Mouse (Mus musculus) heart, embryonic 13.5 days (tissue): ENCODE results near the gene Gm20498. TPM values are rescaled to one million over a fixed set of nuclear protein-coding genes. Genes with fewer than 3 reads are reported as not detected.
"Not testable (repeated sequence)": the region's sequence is repeated elsewhere in the genome, so short reads cannot be mapped to it uniquely, and the experiment has no call there.

Experiments used
- ATAC-seq: fragments of 200-750 bp; cut with Nextera tagmentation; 2 replicates; pipeline ENCODE4 v1.8.0; 2017; ENCODE audit warnings: moderate TSS enrichment; ENCODE audit not compliant: insufficient number of reproducible peaks, low FRiP score, low TSS enrichment; ENCODE audit errors: extremely low read depth
- H3K27ac ChIP-seq: fragments of 300-500 bp; sonication (generic); replicated peaks from 2 replicates; pipeline ENCODE4 v1.5.1; 2015; ENCODE audit warnings: moderate library complexity, mild to moderate bottlenecking, inconsistent platforms
- H3K27me3 ChIP-seq: fragments of 300-500 bp; sonication (generic); replicated peaks from 2 replicates; pipeline ENCODE4 v1.6.1; 2015; ENCODE audit warnings: mild to moderate bottlenecking, inconsistent platforms
- H3K36me3 ChIP-seq: fragments of 300-500 bp; sonication (generic); 2 replicates; pipeline ENCODE4 v1.6.1; 2015; ENCODE audit warnings: mild to moderate bottlenecking, inconsistent platforms
- H3K4me1 ChIP-seq: fragments of 300-500 bp; sonication (generic); 2 replicates; pipeline ENCODE4 v1.6.1; 2015; ENCODE audit warnings: inconsistent platforms
- H3K4me2 ChIP-seq: fragments of 300-500 bp; sonication (generic); 2 replicates; pipeline ENCODE4 v1.6.1; 2015; ENCODE audit warnings: inconsistent platforms, mild to moderate bottlenecking, moderate library complexity
- H3K4me3 ChIP-seq: fragments of 300-500 bp; sonication (generic); 2 replicates; pipeline ENCODE4 v1.5.1; 2015; ENCODE audit warnings: moderate library complexity, mild to moderate bottlenecking, inconsistent platforms
- H3K9ac ChIP-seq: fragments of 300-500 bp; sonication (generic); 2 replicates; pipeline ENCODE4 v1.6.1; 2015; ENCODE audit warnings: inconsistent platforms, mild to moderate bottlenecking, moderate library complexity
- H3K9me3 ChIP-seq: fragments of 300-500 bp; sonication (generic); 2 replicates; pipeline ENCODE4 v1.6.1; 2016; ENCODE audit warnings: inconsistent platforms
- WGBS: fragments of 180-500 bp; shearing (Covaris S2); methylation state at CpG from one replicate; pipeline ENCODE4 v1.1.7; 2015; ENCODE audit warnings: mixed read lengths; 5-methylcytosine and 5-hydroxymethylcytosine counted together
- polyA plus RNA-seq: library from polyadenylated mRNA; unstranded; fragments of >200 nt; fragmentation: Nextera tagmentation; extraction: Ambion mirVana; gene quantifications from 2 replicates; pipeline ENCODE4 v1.2.1, GENCODE M21; 2015

Gm20498 gene
- polyA plus RNA-seq, 1 experiment from 2014 or later: 20.9 TPM

DNA sequence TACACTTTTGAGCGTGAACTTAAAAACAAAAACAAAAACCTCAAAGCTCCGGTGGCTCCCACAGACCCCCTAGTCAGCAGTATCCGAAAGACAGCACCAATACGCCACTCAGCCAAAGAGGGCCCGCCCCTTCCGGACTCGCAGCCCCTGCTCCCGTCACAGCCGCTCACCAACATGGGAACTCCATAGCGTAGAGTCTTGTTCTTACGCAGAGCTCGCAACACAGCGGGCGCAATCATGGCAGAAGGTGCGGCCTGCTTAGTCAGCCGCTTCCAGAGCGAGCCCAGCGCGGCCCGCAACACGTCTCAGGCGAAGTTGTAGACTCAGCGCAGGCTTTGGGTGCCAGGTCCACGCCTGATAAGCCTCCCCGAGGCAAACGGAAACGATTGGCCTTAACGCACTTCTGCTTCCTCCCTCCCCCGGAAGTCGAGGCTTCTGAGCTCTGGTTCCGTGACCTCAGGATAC, 47.9 kb downstream of the Gm20498 start, which contains the start of gene Cox16:
TSS of gene Cox16 (minus strand) at position 401 of the 465 bp plus-strand sequence.
- Histone ChIP-seq H3K4me2 (peak within 1 kb of the TSS; percentile 83), H3K4me1 (peaks cover 5% of the 10 kb centered on the region; the same call in 1 of the 2 replicates), H3K36me3 (0 out of 2 replicates have a peak, but pooled peaks cover under 1% of the 10 kb centered on the region), H3K9me3 (no peaks in the 10 kb centered on the region), H3K27me3 (no peaks in the 10 kb centered on the region), H3K27ac (peak within 1 kb of the TSS; percentile 95), H3K4me3 (peak within 1 kb of the TSS; percentile 79), H3K9ac (peak within 1 kb of the TSS; percentile 88)
- ATAC-seq: peak; percentile 91
- WGBS: 2% methylated on average over 31 of the region's 31 CpGs

DNA sequence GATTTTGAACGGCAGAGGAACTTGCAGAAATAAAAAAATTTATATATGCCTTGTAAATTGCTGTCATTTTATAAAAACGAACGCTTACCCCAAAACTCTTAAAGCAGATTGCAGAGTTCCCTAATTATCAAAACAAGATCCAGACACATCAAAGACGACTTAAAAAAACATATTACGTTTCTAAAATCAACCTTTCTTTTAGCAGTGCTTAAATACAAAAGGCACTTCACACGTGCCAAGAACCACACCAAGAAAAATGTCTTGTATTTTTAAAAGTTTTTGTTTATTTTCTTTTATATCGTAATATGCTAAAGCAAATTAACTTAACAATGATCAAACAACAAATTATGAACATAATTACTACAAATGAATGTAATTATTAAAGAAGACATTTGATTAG, 48.5 kb downstream of the Gm20498 start:
- H3K4me3 ChIP-seq: peak overlapping the region; percentile 79
- WGBS: 2% methylated on average over 7 of the region's 7 CpGs

DNA sequence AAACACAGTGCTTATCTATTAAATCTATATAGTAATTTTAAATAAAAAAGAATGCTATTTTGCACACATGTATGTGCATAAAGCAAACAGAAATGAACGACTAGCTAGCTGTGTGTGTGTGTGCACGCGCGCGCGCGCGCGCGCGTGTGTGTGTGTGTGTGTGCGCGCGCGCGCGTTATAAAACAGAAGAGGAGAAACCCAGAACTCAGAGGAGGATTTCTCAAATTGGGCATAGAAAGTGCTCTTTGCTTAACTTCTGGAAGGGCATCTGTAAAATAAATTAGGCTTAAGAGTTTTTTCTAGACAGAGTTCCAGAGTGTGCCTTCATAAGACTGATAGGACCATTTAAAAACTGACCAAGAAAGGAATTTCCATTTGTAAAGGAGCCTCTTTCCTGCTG, 49.0 kb downstream of the Gm20498 start:
- Histone ChIP-seq H3K27ac (peak overlapping the region; percentile 49; the same call in 1 of the 2 replicates), H3K9ac (peak overlapping the region; percentile 65), H3K4me3 (peak overlapping the region; percentile 79), H3K4me1 (peaks cover 5% of the 10 kb centered on the region; the same call in 1 of the 2 replicates), H3K27me3 (no peaks in the 10 kb centered on the region), H3K9me3 (no peaks in the 10 kb centered on the region), H3K4me2 (peak overlapping the region; percentile 83), H3K36me3 (0 out of 2 replicates have a peak, but pooled peaks cover 2% of the 10 kb centered on the region)
- ATAC-seq: no peak
- 45% methylated on average over 17 of the region's 17 CpGs for WGBS

More for the DNA sequence above, 48.5 kb downstream of the Gm20498 start:
- no peak for ATAC-seq
- H3K9me3 ChIP-seq: no peaks in the 10 kb centered on the region
- H3K9ac ChIP-seq: peak overlapping the region; percentile 88
- H3K27ac ChIP-seq: peak overlapping the region; percentile 95
- H3K4me2 ChIP-seq: peak overlapping the region; percentile 83
- H3K36me3 ChIP-seq: 0 out of 2 replicates have a peak, but pooled peaks cover 2% of the 10 kb centered on the region
- H3K27me3 ChIP-seq: no peaks in the 10 kb centered on the region
- H3K4me1 ChIP-seq: peaks cover 5% of the 10 kb centered on the region; the same call in 1 of the 2 replicates

DNA sequence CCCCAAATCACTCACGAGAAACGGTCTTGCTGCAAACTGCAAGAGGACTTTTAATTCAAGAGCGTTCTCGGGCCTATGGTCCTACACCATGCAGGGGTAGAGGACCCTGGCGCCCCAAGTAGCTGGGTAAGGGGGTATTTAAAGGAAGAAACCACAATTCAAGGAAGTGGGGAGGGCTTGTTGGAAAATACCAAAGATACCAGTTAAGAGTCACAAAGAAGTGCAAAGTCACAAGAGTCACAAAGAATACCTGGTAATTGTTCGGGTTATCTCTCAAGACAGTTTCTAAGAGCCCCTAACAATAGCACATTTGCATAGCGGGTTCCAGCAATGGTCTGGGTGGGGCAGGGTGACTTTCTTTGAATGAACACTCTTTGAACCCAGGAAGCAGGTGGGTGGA, 73.7 kb downstream of the Gm20498 start:
- WGBS: 86% methylated on average over 7 of the region's 7 CpGs
- not testable (repeated sequence) for H3K4me1 ChIP-seq, H3K9ac ChIP-seq, ATAC-seq, H3K4me2 ChIP-seq, H3K27ac ChIP-seq, H3K4me3 ChIP-seq, H3K27me3 ChIP-seq
- Histone ChIP-seq H3K9me3 (peaks cover 27% of the 10 kb centered on the region), H3K36me3 (peaks cover 15% of the 10 kb centered on the region)

DNA sequence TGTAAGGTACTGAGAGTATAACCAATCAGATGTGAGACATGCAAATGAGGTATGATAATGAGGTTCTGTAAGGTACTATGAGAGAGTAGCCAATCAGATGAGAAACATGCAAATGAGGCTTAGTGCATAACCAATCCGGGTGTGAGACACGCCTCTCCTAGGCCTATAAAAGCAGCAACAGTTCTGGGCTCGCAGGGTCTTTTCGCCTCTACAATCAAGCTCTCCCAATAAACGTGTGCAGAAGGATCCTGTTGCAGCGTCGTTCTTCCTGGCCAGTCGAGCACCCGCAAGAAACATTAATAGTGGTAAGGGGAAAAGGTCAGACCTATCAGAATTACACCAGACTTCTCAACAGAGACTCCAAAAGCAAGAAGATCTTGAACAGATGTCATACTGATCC, 93.7 kb downstream of the Gm20498 start:
- not testable (repeated sequence) for H3K36me3 ChIP-seq, ATAC-seq, H3K9ac ChIP-seq, H3K27me3 ChIP-seq, H3K4me2 ChIP-seq, H3K9me3 ChIP-seq, H3K4me1 ChIP-seq, H3K27ac ChIP-seq, H3K4me3 ChIP-seq
- 90% methylated on average over 9 of the region's 9 CpGs for WGBS

DNA sequence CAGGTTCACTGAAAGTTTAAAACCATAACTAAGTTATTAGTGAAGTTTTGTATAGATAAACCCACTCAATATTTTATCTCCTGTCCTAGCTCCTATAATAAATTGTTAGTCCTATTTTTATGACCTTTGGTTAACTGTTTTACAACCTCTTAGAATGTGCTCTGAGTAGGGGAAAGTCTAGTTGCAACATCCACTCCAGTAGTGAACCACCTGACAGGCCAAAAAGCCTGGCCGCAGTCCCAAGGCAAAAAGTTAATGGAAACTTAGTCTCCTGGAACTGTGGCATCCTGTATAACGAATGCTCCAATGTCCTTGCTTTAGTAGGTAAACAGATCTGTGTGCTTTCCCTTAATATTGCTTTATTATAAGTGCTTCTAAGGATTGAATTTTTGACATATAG, 97.9 kb downstream of the Gm20498 start:
- not testable (repeated sequence) for H3K4me3 ChIP-seq, H3K4me1 ChIP-seq, H3K4me2 ChIP-seq, H3K27me3 ChIP-seq, H3K9me3 ChIP-seq, H3K9ac ChIP-seq, H3K27ac ChIP-seq, ATAC-seq
- WGBS: 87% methylated on average over 2 of the region's 2 CpGs
- H3K36me3 ChIP-seq: peaks cover 14% of the 10 kb centered on the region

DNA sequence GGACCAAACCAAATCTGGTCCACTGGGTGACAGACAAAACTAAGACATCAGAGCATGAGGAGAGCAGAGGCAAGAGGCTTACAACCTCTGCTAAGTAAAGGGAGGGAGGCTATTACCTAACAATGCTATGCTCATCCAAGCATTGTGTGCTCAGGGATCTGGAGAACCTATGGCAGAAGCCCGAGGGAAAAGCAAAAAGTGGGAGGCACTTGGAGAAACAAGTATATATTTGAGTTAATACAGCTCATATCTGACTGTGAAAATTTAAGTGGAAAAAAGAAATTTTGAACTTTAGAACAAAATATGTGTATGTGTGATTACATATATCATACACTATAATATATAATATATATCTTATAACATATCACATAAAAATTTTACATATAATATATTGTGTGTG, 110.9 kb downstream of the Gm20498 start, which contains the start of gene Adam4:
TSS of gene Adam4 (minus strand) at position 101 of the 400 bp plus-strand sequence.
- H3K9me3 ChIP-seq: peaks cover 22% of the 10 kb centered on the region
- H3K27me3 ChIP-seq: no peaks in the 10 kb centered on the region
- no peak within 1 kb of the TSS for H3K4me2 ChIP-seq
- H3K4me1 ChIP-seq: no peaks in the 10 kb centered on the region
- WGBS: 88% methylated on average over 1 of the region's 1 CpGs
- H3K36me3 ChIP-seq: peaks cover 23% of the 10 kb centered on the region
- H3K27ac ChIP-seq: no peak within 1 kb of the TSS
- no peak for ATAC-seq
- no peak within 1 kb of the TSS for H3K4me3 ChIP-seq
- no peak within 1 kb of the TSS for H3K9ac ChIP-seq

DNA sequence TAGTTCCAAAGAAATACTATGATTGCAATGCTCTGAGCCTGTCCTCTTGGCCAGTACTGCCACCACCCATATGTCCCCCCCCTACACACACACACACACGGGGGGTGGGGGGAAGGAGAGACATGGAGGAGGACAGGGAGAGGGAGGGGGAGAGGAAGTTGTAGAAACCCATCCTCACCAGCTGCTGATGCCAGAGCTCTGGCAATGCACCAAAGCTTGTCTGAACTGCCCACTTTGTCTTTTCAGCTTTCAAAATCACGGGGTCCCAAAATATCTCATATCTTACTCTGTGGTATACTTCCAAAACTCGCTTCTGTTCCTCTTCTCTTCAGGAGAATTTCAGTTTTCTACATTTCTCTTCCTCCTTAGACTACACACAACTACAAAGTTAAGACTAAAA, 119.5 kb downstream of the Gm20498 start:
- H3K4me1 ChIP-seq: no peaks in the 10 kb centered on the region
- H3K4me3 ChIP-seq: no peak overlapping the region
- H3K9me3 ChIP-seq: no peaks in the 10 kb centered on the region
- H3K36me3 ChIP-seq: no peaks in the 10 kb centered on the region
- no peak for ATAC-seq
- no peak overlapping the region for H3K27ac ChIP-seq
- H3K27me3 ChIP-seq: no peaks in the 10 kb centered on the region
- WGBS: 66% methylated on average over 3 of the region's 3 CpGs
- H3K4me2 ChIP-seq: no peak overlapping the region
- H3K9ac ChIP-seq: no peak overlapping the region

DNA sequence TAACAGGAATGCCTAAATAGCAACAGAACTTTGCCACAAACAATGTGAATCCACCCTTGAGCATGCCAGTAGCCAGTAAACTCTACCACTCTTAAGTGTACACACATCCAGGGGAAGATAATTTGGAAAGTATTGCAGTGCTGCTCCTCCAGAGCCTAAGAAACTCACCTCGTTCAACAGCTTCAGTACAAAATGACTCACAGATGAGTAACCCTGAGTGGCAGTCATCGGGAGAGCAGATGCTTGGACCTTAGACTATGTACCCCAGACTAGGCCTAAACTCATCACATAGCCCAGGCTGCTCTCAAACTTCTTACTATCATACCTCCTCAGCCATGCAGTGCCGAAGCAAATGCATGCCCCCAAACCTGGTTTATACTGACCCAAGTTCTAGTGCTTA, 123.7 kb downstream of the Gm20498 start:
- H3K4me1 ChIP-seq: no peaks in the 10 kb centered on the region
- 78% methylated on average over 3 of the region's 3 CpGs for WGBS
- no peaks in the 10 kb centered on the region for H3K9me3 ChIP-seq
- no peak overlapping the region for H3K4me3 ChIP-seq
- H3K36me3 ChIP-seq: no peaks in the 10 kb centered on the region
- H3K27me3 ChIP-seq: no peaks in the 10 kb centered on the region
- no peak overlapping the region for H3K9ac ChIP-seq
- no peak for ATAC-seq
- H3K4me2 ChIP-seq: no peak overlapping the region
- no peak overlapping the region for H3K27ac ChIP-seq

DNA sequence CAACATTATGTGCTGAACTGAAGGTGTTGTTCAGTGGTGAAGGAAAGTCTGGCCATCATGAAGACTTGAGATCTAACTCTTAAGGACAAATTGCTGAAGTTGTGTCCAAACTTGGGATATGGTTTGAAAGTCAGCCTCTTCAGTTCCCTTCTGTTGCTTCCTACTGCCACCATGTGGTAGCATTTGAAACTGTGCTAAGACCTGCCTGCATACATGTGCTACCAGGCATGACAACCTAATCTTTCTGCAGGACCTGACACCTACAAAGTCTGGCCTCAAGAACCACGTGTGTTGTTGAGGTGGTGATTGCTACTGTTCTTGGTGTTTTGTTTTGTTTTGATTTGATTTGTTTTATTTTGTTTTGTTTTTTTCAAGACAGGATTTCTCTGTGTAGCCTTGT, 130.5 kb downstream of the Gm20498 start:
- H3K27me3 ChIP-seq: no peaks in the 10 kb centered on the region
- H3K4me2 ChIP-seq: no peak overlapping the region
- ATAC-seq: no peak
- H3K4me3 ChIP-seq: no peak overlapping the region
- no peaks in the 10 kb centered on the region for H3K9me3 ChIP-seq
- H3K27ac ChIP-seq: no peak overlapping the region
- H3K36me3 ChIP-seq: no peaks in the 10 kb centered on the region
- H3K9ac ChIP-seq: no peak overlapping the region
- 12% methylated on average over 1 of the region's 1 CpGs for WGBS
- no peaks in the 10 kb centered on the region for H3K4me1 ChIP-seq

DNA sequence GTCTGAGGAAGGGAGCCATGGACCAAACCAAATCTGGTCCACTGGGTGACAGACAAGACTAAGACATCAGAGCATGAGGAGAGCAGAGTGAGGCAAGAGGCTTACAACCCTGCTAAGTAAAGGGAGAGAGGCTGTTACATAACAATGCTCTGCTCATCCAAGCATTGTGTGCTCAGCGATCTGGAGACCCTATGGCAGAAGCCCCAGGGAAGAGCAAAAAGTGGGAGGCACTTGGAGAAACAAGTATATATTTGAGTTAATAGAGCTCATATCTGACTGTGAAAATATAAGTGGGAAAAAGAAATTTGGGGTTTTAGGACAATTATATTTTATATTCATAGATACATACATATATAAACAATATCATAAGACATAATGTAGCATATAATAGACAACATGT, 153.3 kb downstream of the Gm20498 start, which contains the start of gene Gm4787:
TSS of gene Gm4787 (minus strand) at position 101 of the 400 bp plus-strand sequence.
- H3K27ac ChIP-seq, ATAC-seq: not testable (repeated sequence)
- WGBS: 78% methylated on average over 1 of the region's 1 CpGs

DNA sequence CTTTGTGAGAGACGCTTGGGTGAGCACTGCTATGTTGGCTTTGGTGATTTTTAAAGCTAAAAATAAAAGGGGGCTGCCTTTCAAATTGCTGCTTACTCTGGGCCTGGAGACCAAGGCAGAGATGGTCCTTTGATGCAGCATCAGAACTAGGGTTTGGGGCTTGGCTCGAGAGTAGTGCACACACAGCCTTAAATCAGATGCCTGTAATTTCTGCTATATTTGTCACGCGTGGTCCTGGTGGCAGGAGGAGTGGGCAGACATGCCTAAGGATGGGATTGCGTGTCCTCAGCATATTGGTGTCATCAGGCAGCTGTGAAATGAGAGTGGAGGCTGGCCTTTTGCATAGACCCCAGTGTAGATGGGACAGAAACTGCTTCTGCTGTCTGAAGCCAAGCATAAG, 198.9 kb downstream of the Gm20498 start:
- H3K4me2 ChIP-seq: peak overlapping the region; percentile 99
- 62% methylated on average over 5 of the region's 5 CpGs for WGBS
- ATAC-seq: no peak

More for the DNA sequence above, 153.3 kb downstream of the Gm20498 start, which contains the start of gene Gm4787:
- not testable (repeated sequence) for H3K4me2 ChIP-seq, H3K9me3 ChIP-seq, H3K4me3 ChIP-seq, H3K4me1 ChIP-seq, H3K27me3 ChIP-seq, H3K9ac ChIP-seq, H3K36me3 ChIP-seq

More for the DNA sequence above, 198.9 kb downstream of the Gm20498 start:
- Histone ChIP-seq H3K4me1 (peaks cover 7% of the 10 kb centered on the region), H3K27me3 (peaks cover 67% of the 10 kb centered on the region), H3K9ac (no peak overlapping the region), H3K27ac (no peak overlapping the region), H3K4me3 (no peak overlapping the region), H3K9me3 (no peaks in the 10 kb centered on the region), H3K36me3 (no peaks in the 10 kb centered on the region)
